8 mouse cellular contexts compared by ENCODE assay signal in the genomic region with DNA sequence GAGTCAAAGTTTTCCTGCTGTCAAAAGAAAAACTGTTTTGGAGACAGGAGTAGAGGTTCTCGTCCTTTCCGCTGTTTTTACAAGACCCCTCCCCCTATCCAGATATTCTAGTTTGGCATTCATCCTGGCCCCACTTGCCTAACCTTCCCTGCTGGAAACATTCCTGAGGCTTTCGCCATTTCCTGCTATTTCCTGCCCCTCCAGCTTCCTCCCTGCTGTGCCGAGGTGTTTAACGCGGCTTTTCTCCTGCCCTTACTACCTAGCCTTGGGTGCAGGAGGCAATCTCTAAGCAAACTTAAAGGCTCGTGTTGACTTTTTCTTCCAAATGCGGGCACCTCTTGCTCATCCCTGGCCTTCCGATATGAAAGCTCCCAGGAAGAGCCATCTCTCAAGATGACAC. TPM values are rescaled to one million over a fixed set of nuclear protein-coding genes. Genes with fewer than 3 reads are reported as not detected.
DNase-seq lines count a peak whose midpoint lies in the region; ATAC-seq and TF ChIP-seq lines count a peak whose summit lies in the region.

No protein-coding gene starts in this region.

- H3K36me3 ChIP-seq in lung, embryonic 16.5 days (ENCODE audit: control insufficient read depth, insufficient read depth, low read length): peaks cover 27% of the 10 kb centered on the region
- H3K36me3 ChIP-seq in stomach, embryonic 14.5 days (ENCODE audit: control insufficient read depth, insufficient read depth, low read length): peaks cover 28% of the 10 kb centered on the region

- peak; percentile 18 for ATAC-seq in lung, embryonic 16.5 days (ENCODE audit: low read depth)
- ATAC-seq in stomach, embryonic 14.5 days (ENCODE audit: insufficient number of reproducible peaks, insufficient read depth, low FRiP score, low read depth): no peak
- ATAC-seq in cerebellum, adult (ENCODE audit: insufficient number of reproducible peaks, low FRiP score, low TSS enrichment): no peak

- H3K27me3 ChIP-seq in lung, embryonic 16.5 days (ENCODE audit: control insufficient read depth, insufficient read depth, low read depth, low read length): no peaks in the 10 kb centered on the region
- no peaks in the 10 kb centered on the region for H3K27me3 ChIP-seq in stomach, embryonic 14.5 days (ENCODE audit: control insufficient read depth, insufficient read depth, low read length)

- H3K4me2 ChIP-seq in lung, embryonic 16.5 days (ENCODE audit: low read depth, low read length): peak overlapping the region; percentile 94
- H3K4me2 ChIP-seq in stomach, embryonic 14.5 days (replicated peaks; ENCODE audit: low read depth, low read length): peak overlapping the region; percentile 66

- no peak for TF ChIP-seq POLR2A in brain, embryonic 14.5 days (IDR thresholded peaks at IDR 0.05; ENCODE audit: borderline replicate concordance, extremely low read depth, insufficient read depth, insufficient read length, poor library complexity, severe bottlenecking)

- H3K4me1 ChIP-seq in lung, embryonic 16.5 days (replicated peaks; ENCODE audit: control insufficient read depth, insufficient read depth, low read length): peaks cover 32% of the 10 kb centered on the region
- peaks cover 49% of the 10 kb centered on the region for H3K4me1 ChIP-seq in stomach, embryonic 14.5 days (ENCODE audit: control insufficient read depth, insufficient read depth, low read length)

- 0% methylated on average over 9 of the region's 9 CpGs for WGBS in lung, embryonic 16.5 days
- 1% methylated on average over 9 of the region's 9 CpGs for WGBS in stomach, embryonic 14.5 days

- H3K4me3 ChIP-seq in lung, embryonic 16.5 days (ENCODE audit: low read length): peak overlapping the region; percentile 78
- peak overlapping the region; percentile 53 for H3K4me3 ChIP-seq in stomach, embryonic 14.5 days (ENCODE audit: low read depth, low read length)

- H3K9ac ChIP-seq in lung, embryonic 16.5 days (ENCODE audit: low read length): peak overlapping the region; percentile 84
- H3K9ac ChIP-seq in stomach, embryonic 14.5 days (replicated peaks; ENCODE audit: low read depth, low read length): peak overlapping the region; percentile 54

- no peaks in the 10 kb centered on the region for H3K9me3 ChIP-seq in lung, embryonic 16.5 days (ENCODE audit: control insufficient read depth, low read length)
- H3K9me3 ChIP-seq in stomach, embryonic 14.5 days (ENCODE audit: control insufficient read depth, low read depth, low read length): no peaks in the 10 kb centered on the region

- DNase-seq in Muller cell, postnatal 12 days (ENCODE audit: inconsistent ontology term): peak; percentile 82
- DNase-seq in brain, embryonic 14.5 days (ENCODE audit: low read depth): peak; percentile 29
- DNase-seq in heart, adult 9 months (ENCODE audit: low spot score in 2 of 2): peak; percentile 81 to 83
- peak; percentile 61 for DNase-seq in kidney, adult 8-10 months
- DNase-seq in left cerebral cortex, adult 18-20 months (ENCODE audit: low spot score in 2 of 2): no peak

- TF ChIP-seq CTCF in brain, embryonic 14.5 days (IDR thresholded peaks at IDR 0.05; ENCODE audit: borderline replicate concordance, extremely low read depth, insufficient read depth, insufficient read length): no peak

- H3K27ac ChIP-seq in lung, embryonic 16.5 days (ENCODE audit: low read length): peak overlapping the region; percentile 99
- peak overlapping the region; percentile 97 for H3K27ac ChIP-seq in stomach, embryonic 14.5 days (ENCODE audit: low read length)

RNA-seq across cellular contexts. Expression of gene Shc1, which starts 1.3 kb away (rescaled TPM):
- polyA plus RNA-seq in brain, embryonic 14.5 days (2012; rRNA removed): 29.5 and 30.2 TPM in 2 replicates
- polyA plus RNA-seq in lung, embryonic 16.5 days (2015; fragmentation: Nextera tagmentation; extraction: Ambion mirVana): 110 and 114 TPM in 2 replicates
- polyA plus RNA-seq in stomach, embryonic 14.5 days (2014; fragmentation: Nextera tagmentation; extraction: Ambion mirVana): 68.7 and 73.2 TPM in 2 replicates
- 10 to 100 TPM; 15.0 to 15.6 TPM for total RNA-seq in left cerebral cortex, adult 18-20 months (2021)

RNA-seq across cellular contexts. Expression of gene Cks1b, which starts 1.4 kb away (rescaled TPM):
- 79.8 and 129 TPM in 2 replicates for polyA plus RNA-seq in brain, embryonic 14.5 days (2012; rRNA removed)
- polyA plus RNA-seq in lung, embryonic 16.5 days (2015; fragmentation: Nextera tagmentation; extraction: Ambion mirVana): 490 and 518 TPM in 2 replicates
- polyA plus RNA-seq in stomach, embryonic 14.5 days (2014; fragmentation: Nextera tagmentation; extraction: Ambion mirVana): 470 and 503 TPM in 2 replicates
- total RNA-seq in left cerebral cortex, adult 18-20 months (2021): 1 to 10 TPM; 2.2 to 2.7 TPM

RNA-seq across cellular contexts. Expression of gene Flad1, which starts 7.9 kb away (rescaled TPM):
- 39.4 and 53.9 TPM in 2 replicates for polyA plus RNA-seq in brain, embryonic 14.5 days (2012; rRNA removed)
- 24.0 and 26.9 TPM in 2 replicates for polyA plus RNA-seq in lung, embryonic 16.5 days (2015; fragmentation: Nextera tagmentation; extraction: Ambion mirVana)
- polyA plus RNA-seq in stomach, embryonic 14.5 days (2014; fragmentation: Nextera tagmentation; extraction: Ambion mirVana): 22.3 and 24.5 TPM in 2 replicates
- 10 to 100 TPM; 31.6 to 36.0 TPM for total RNA-seq in left cerebral cortex, adult 18-20 months (2021)

RNA-seq across cellular contexts. Expression of gene Pygo2, which starts 10.4 kb away (rescaled TPM):
- polyA plus RNA-seq in brain, embryonic 14.5 days (2012; rRNA removed): 71.6 and 90.9 TPM in 2 replicates
- polyA plus RNA-seq in lung, embryonic 16.5 days (2015; fragmentation: Nextera tagmentation; extraction: Ambion mirVana): 31.5 and 33.3 TPM in 2 replicates
- 39.7 and 49.2 TPM in 2 replicates for polyA plus RNA-seq in stomach, embryonic 14.5 days (2014; fragmentation: Nextera tagmentation; extraction: Ambion mirVana)
- total RNA-seq in left cerebral cortex, adult 18-20 months (2021): 10 to 100 TPM; 57.2 to 66.1 TPM

RNA-seq across cellular contexts. Expression of gene Pbxip1, which starts 16.9 kb away (rescaled TPM):
- polyA plus RNA-seq in brain, embryonic 14.5 days (2012; rRNA removed): 9.5 and 13.6 TPM in 2 replicates
- polyA plus RNA-seq in lung, embryonic 16.5 days (2015; fragmentation: Nextera tagmentation; extraction: Ambion mirVana): 35.8 and 38.3 TPM in 2 replicates
- 21.7 and 25.3 TPM in 2 replicates for polyA plus RNA-seq in stomach, embryonic 14.5 days (2014; fragmentation: Nextera tagmentation; extraction: Ambion mirVana)
- total RNA-seq in left cerebral cortex, adult 18-20 months (2021): 10 to 100 TPM; 33.9 to 34.4 TPM

Comparison
In these comparisons a context has a peak if more than half of its experiments do, and no peak if none do; other contexts are left out.
1. DNase-seq: peak in Muller cell, postnatal 12 days (single experiment), brain, embryonic 14.5 days (single experiment), heart, adult 9 months (2 of 2) and kidney, adult 8-10 months (2 of 2); none in left cerebral cortex, adult 18-20 months (0 of 2).